Mouse (Mus musculus) myocyte (in vitro differentiated cells): ENCODE data around the gene Fcgr4.
"Not testable (repeated sequence)": the region's sequence is repeated elsewhere in the genome, so short reads cannot be mapped to it uniquely, and the experiment has no call there.

ENCODE experiments used
- CEBPB ChIP-seq: IDR thresholded peaks from 2 replicates; pipeline ENCODE4 v1.6.1; 2011; ENCODE audit warnings: mild to moderate bottlenecking, moderate library complexity; ENCODE audit not compliant: poor library complexity, insufficient read depth, severe bottlenecking
- E2F4 ChIP-seq: IDR thresholded peaks from one replicate; pipeline ENCODE4 v1.6.1; 2011; ENCODE audit warnings: mild to moderate bottlenecking, control low read depth, moderate library complexity; ENCODE audit not compliant: insufficient read depth
- MAX ChIP-seq: IDR thresholded peaks from one replicate; pipeline ENCODE4 v1.6.1; 2011; ENCODE audit warnings: low read depth, mild to moderate bottlenecking, control low read depth
- MYOD1 ChIP-seq, 3 experiments: IDR thresholded peaks; one replicate each; pipeline ENCODE4 v1.6.1; 2011; ENCODE audit warnings: control low read depth in 2 of 3, low read depth in 2 of 3, mild to moderate bottlenecking in 2 of 3, moderate library complexity in 1 of 3; ENCODE audit not compliant: insufficient read length in 2 of 3, control insufficient read depth in 1 of 3
- MYOG ChIP-seq, 3 experiments: IDR thresholded peaks; one replicate each; pipeline ENCODE4 v1.6.1; 2011; ENCODE audit warnings: control low read depth in 2 of 3, low read depth in 2 of 3, mild to moderate bottlenecking in 2 of 3; ENCODE audit not compliant: insufficient read length in 2 of 3, control insufficient read depth in 1 of 3, insufficient read depth in 1 of 3
- POLR2A ChIP-seq: IDR thresholded peaks from one replicate; pipeline ENCODE4 v1.6.1; 2011; ENCODE audit warnings: low read depth, mild to moderate bottlenecking, control low read depth, moderate library complexity; ENCODE audit not compliant: insufficient read length
- POLR2AphosphoS2 ChIP-seq: IDR thresholded peaks from one replicate; pipeline ENCODE4 v1.6.1; 2011; ENCODE audit warnings: low read depth, control low read depth; ENCODE audit not compliant: insufficient read length
- REST ChIP-seq: IDR thresholded peaks from one replicate; pipeline ENCODE4 v1.6.1; 2011; ENCODE audit warnings: mild to moderate bottlenecking, control low read depth, moderate library complexity; ENCODE audit not compliant: insufficient read depth, insufficient read length
- SRF ChIP-seq: IDR thresholded peaks from one replicate; pipeline ENCODE4 v1.6.1; 2011; ENCODE audit warnings: low read depth; ENCODE audit not compliant: control insufficient read depth, insufficient read length
- TCF12 ChIP-seq: IDR thresholded peaks from one replicate; pipeline ENCODE4 v1.6.1; 2011; ENCODE audit warnings: mild to moderate bottlenecking, control low read depth; ENCODE audit not compliant: poor library complexity, insufficient read depth, severe bottlenecking
- USF1 ChIP-seq: IDR thresholded peaks from one replicate; pipeline ENCODE4 v1.6.1; 2011; ENCODE audit warnings: low read depth, mild to moderate bottlenecking, control low read depth, moderate library complexity

- TF ChIP-seq POLR2A; TCF12; CEBPB; USF1; MAX; MYOD1 (IDR thresholded peaks at IDR 0.05; ENCODE audit: control insufficient read depth in 1 of 3, insufficient read length in 2 of 3, low read depth in 2 of 3); E2F4; MYOG (IDR thresholded peaks at IDR 0.05; ENCODE audit: control insufficient read depth in 1 of 3, insufficient read depth in 1 of 3, insufficient read length in 2 of 3, low read depth in 2 of 3); REST; POLR2AphosphoS2; SRF: not testable (repeated sequence)
These were observed 37.0 kb upstream of the Fcgr4 start for GRCm38 (mm10) chr1:170981679-170982078.
